Mouse (Mus musculus): ENCODE data around the gene Zcchc14. TPM values are rescaled to one million over a fixed set of nuclear protein-coding genes. Genes with fewer than 3 reads are reported as not detected.
A peak's percentile ranks its signal among the peaks of the same experiment; 100 is the strongest.

Gene Zcchc14
- polyA plus RNA-seq, 1 experiment from 2014 or later = 19.0 TPM

DNA sequence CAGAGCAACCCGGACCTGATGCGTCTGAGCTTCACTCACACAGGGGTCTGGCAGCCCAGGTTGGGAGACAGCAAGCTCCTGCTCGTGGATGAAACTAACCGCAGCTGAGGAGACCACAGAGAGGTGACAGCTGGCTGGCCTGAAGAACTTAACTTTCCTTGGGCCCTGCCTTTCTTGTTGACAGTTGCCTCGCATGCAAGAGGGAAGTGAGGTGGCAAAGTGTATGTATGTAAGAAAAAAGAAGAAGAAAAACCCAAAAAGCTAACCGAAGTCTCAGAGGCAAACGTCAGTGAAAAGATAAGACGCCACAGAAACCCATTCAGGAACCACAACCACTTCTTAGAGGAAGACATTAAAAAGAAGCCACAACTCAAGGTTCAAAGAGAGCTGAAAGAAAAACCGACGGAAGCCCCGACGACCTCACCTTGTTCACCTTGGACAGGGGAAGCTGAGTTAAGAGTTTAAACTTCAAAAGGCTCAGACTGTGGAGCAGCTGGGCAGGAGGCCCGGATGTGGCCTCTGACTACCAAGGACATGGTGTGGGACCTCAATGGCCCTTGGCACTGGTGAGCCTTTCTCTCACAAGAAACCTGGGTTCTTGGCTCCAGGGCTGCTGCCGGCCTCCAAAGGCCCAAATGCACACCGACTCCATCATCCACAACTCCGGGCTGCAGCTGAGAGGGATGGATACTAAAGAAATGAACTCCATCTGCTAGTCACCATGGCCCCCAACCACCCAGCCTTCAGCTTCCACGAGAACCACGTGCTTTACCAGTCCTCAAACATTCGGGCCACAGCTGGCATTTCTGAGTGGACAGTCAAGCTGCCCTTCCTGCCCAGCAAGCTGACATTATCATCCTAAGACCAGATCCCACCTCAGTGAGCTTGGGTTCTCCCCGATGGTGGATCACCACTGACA lies 2.1 kb downstream of the Zcchc14 start:
- Histone ChIP-seq H3K4me3 (ENCODE audit: low read depth, low read length) (peak overlapping the region; percentile 59), H3K4me1 (ENCODE audit: control insufficient read depth, insufficient read depth, low read length) (peaks cover 21% of the 10 kb centered on the region), H3K9ac (ENCODE audit: low read length) (peak overlapping the region; percentile 70), H3K36me3 (ENCODE audit: control insufficient read depth, insufficient read depth, low read length) (no peaks in the 10 kb centered on the region), H3K9me3 (ENCODE audit: control insufficient read depth, low read length) (no peaks in the 10 kb centered on the region), H3K4me2 (ENCODE audit: low read depth, severe bottlenecking) (peak overlapping the region; percentile 98), H3K27ac (replicated peaks; ENCODE audit: low read depth, low read length) (no peak overlapping the region), H3K27me3 (ENCODE audit: control insufficient read depth, insufficient read depth, low read length) (no peaks in the 10 kb centered on the region)
- no peak for ATAC-seq (ENCODE audit: insufficient number of reproducible peaks, low FRiP score, low TSS enrichment, low read depth)
- DNase-seq (ENCODE audit: low spot score) = no peak
- 71% methylated on average over 20 of the region's 20 CpGs for WGBS

DNA sequence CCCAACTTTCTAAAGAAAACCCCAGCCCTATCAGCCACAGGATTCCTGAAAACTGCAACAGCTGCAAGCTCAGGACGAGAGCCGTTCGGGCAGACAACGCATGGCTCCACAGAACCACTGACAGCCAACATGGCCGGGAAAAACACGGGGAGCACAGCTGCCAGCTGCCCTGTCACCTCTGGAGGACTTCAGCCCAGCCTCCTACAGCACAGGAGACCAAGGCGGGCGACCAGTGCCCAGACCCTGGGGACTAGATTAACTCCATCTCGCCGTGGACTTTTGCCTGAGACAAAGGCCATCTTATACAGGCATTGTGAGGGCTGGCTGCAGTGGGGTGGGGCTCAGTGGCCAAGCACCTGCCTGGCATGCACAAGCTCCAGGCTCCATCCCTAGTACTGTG lies 2.8 kb downstream of the Zcchc14 start:
- no peaks in the 10 kb centered on the region for H3K27me3 ChIP-seq (ENCODE audit: control insufficient read depth, insufficient read depth, low read length)
- no peak for DNase-seq (ENCODE audit: low spot score)
- H3K4me1 ChIP-seq (ENCODE audit: control insufficient read depth, insufficient read depth, low read length) = peaks cover 21% of the 10 kb centered on the region
- no peak overlapping the region for H3K27ac ChIP-seq (replicated peaks; ENCODE audit: low read depth, low read length)
- H3K9me3 ChIP-seq (ENCODE audit: control insufficient read depth, low read length) = no peaks in the 10 kb centered on the region
- peak overlapping the region; percentile 98 for H3K4me2 ChIP-seq (ENCODE audit: low read depth, severe bottlenecking)
- no peaks in the 10 kb centered on the region for H3K36me3 ChIP-seq (ENCODE audit: control insufficient read depth, insufficient read depth, low read length)
- no peak overlapping the region for H3K4me3 ChIP-seq (ENCODE audit: low read depth, low read length)
- peak overlapping the region; percentile 27; the same call in 1 of the 2 replicates for H3K9ac ChIP-seq (ENCODE audit: low read length)
- WGBS = 76% methylated on average over 10 of the region's 10 CpGs
- no peak for ATAC-seq (ENCODE audit: insufficient number of reproducible peaks, low FRiP score, low TSS enrichment, low read depth)

DNA sequence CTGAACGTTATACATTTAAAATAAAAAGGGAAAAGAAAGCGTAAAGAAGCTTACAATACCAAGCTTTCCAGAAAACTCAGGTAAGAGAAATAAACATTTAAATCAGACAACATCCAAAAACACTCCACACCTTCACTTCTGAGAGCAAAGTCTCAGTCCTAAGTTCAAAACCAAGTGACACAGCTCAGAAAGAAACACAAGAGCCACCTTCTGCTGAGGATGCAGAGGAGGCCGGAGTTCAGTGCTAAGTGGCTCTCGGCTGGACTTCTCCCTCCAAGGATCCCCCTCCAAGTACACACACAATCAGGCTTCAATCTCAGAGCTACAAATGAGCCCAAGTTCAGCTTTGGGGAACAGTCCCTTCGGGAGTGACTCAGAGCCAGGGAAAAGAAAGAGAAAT lies 3.3 kb downstream of the Zcchc14 start:
- H3K27me3 ChIP-seq (ENCODE audit: control insufficient read depth, insufficient read depth, low read length) = no peaks in the 10 kb centered on the region
- no peaks in the 10 kb centered on the region for H3K9me3 ChIP-seq (ENCODE audit: control insufficient read depth, low read length)
- H3K9ac ChIP-seq (ENCODE audit: low read length) = no peak overlapping the region
- H3K36me3 ChIP-seq (ENCODE audit: control insufficient read depth, insufficient read depth, low read length) = no peaks in the 10 kb centered on the region
- H3K27ac ChIP-seq (replicated peaks; ENCODE audit: low read depth, low read length) = no peak overlapping the region
- H3K4me3 ChIP-seq (ENCODE audit: low read depth, low read length) = no peak overlapping the region
- WGBS = 89% methylated on average over 5 of the region's 5 CpGs
- H3K4me2 ChIP-seq (ENCODE audit: low read depth, severe bottlenecking) = peak overlapping the region; percentile 98
- ATAC-seq (ENCODE audit: insufficient number of reproducible peaks, low FRiP score, low TSS enrichment, low read depth) (no peak), DNase-seq (ENCODE audit: low spot score) (no peak)
- peaks cover 21% of the 10 kb centered on the region for H3K4me1 ChIP-seq (ENCODE audit: control insufficient read depth, insufficient read depth, low read length)

DNA sequence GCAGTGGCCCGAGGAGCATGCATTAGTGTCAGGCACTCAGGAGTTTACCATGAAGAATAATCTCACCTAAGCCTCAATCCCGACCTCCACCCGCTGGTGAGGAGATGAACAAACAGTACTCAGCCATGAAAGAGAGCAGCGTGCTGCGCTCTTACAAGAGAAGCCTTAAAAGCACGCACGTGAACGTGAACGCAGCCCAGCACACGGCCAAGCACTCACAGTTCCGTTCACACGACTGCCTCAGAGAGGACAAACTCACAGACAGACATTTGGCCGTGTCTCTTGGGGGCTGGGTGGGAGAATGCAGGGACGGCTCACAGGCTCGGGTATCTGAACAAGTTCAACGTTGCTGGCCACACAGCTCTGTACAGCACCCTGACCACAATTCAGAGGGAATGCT lies 4.2 kb downstream of the Zcchc14 start:
- Histone ChIP-seq H3K9me3 (ENCODE audit: control insufficient read depth, low read length) (no peaks in the 10 kb centered on the region), H3K36me3 (ENCODE audit: control insufficient read depth, insufficient read depth, low read length) (no peaks in the 10 kb centered on the region), H3K27ac (replicated peaks; ENCODE audit: low read depth, low read length) (no peak overlapping the region), H3K27me3 (ENCODE audit: control insufficient read depth, insufficient read depth, low read length) (no peaks in the 10 kb centered on the region), H3K4me2 (ENCODE audit: low read depth, severe bottlenecking) (no peak overlapping the region), H3K9ac (ENCODE audit: low read length) (0 out of 2 replicates have a peak overlapping the region, but pooled peaks have one; percentile 7), H3K4me1 (ENCODE audit: control insufficient read depth, insufficient read depth, low read length) (peaks cover 18% of the 10 kb centered on the region), H3K4me3 (ENCODE audit: low read depth, low read length) (no peak overlapping the region)
- WGBS = 80% methylated on average over 16 of the region's 16 CpGs
- no peak for ATAC-seq (ENCODE audit: insufficient number of reproducible peaks, low FRiP score, low TSS enrichment, low read depth)
- DNase-seq (ENCODE audit: low spot score) = no peak

DNA sequence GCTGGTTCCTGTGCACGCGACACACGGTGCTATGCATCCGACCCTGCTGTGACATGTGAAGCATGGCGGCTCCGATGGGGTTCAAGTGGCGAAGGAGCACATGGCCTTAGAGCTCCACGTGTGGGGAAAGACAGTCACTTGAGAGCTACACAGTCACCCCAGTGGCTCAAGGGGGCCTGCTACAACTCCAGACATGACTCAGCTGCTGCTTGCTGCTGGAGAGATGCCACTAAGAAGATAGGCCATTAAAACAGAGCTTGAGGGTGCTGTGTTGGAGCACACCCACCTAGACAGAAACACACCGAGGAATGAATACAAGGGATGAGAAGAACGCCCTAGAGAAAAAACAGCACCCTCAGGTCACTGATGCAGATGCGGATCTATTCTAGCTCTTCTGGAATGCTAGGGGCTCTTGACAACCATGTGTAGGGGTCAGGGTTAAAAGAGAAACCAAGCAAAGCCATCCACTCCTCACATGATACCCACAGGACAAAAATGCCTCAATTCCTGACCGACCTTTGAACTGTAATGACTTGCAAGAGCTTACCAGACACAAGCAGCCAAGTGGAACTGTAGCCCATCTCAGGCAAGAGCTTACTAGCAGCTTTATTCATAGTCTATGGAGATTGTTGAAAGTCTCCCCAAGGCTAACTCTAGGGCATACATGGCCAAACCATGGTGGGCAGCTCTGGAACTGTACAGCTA lies 5.0 kb downstream of the Zcchc14 start:
- no peak for DNase-seq (ENCODE audit: low spot score)
- H3K4me1 ChIP-seq (ENCODE audit: control insufficient read depth, insufficient read depth, low read length) = peaks cover 18% of the 10 kb centered on the region
- H3K9ac ChIP-seq (ENCODE audit: low read length) = no peak overlapping the region
- no peak for ATAC-seq (ENCODE audit: insufficient number of reproducible peaks, low FRiP score, low TSS enrichment, low read depth)
- no peaks in the 10 kb centered on the region for H3K9me3 ChIP-seq (ENCODE audit: control insufficient read depth, low read length)
- no peaks in the 10 kb centered on the region for H3K36me3 ChIP-seq (ENCODE audit: control insufficient read depth, insufficient read depth, low read length)
- WGBS = 92% methylated on average over 12 of the region's 12 CpGs
- H3K4me2 ChIP-seq (ENCODE audit: low read depth, severe bottlenecking) = no peak overlapping the region; the same call in 1 of the 2 replicates
- no peak overlapping the region for H3K27ac ChIP-seq (replicated peaks; ENCODE audit: low read depth, low read length)
- H3K27me3 ChIP-seq (ENCODE audit: control insufficient read depth, insufficient read depth, low read length) = no peaks in the 10 kb centered on the region
- no peak overlapping the region for H3K4me3 ChIP-seq (ENCODE audit: low read depth, low read length)

DNA sequence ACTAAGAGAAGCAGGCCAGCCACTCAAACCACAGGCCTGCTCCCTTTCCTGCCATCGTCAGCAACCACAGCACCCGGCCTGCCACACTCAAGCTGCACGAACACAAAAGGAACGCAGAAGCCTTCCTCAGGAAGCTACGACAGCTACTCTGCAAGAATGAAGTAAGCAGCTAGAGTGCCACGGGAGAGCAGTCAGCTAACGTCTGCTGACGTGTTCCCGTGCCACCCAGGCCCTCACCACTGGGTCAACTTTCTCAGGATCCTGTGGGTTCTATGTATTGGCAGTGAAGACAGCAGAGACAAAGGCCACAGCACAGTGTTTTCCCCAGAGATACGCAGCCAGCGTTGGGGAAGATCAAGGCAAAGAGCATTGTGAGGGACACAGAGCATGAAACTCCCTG lies 9.3 kb downstream of the Zcchc14 start:
- H3K4me2 ChIP-seq (ENCODE audit: low read depth, severe bottlenecking) = no peak overlapping the region
- no peaks in the 10 kb centered on the region for H3K4me1 ChIP-seq (ENCODE audit: control insufficient read depth, insufficient read depth, low read length)
- no peak overlapping the region for H3K27ac ChIP-seq (replicated peaks; ENCODE audit: low read depth, low read length)
- no peak overlapping the region for H3K4me3 ChIP-seq (ENCODE audit: low read depth, low read length)
- no peak for DNase-seq (ENCODE audit: low spot score)
- no peak overlapping the region for H3K9ac ChIP-seq (ENCODE audit: low read length)
- H3K9me3 ChIP-seq (ENCODE audit: control insufficient read depth, low read length) = no peaks in the 10 kb centered on the region
- ATAC-seq (ENCODE audit: insufficient number of reproducible peaks, low FRiP score, low TSS enrichment, low read depth) = no peak
- 87% methylated on average over 11 of the region's 11 CpGs for WGBS
- H3K36me3 ChIP-seq (ENCODE audit: control insufficient read depth, insufficient read depth, low read length) = no peaks in the 10 kb centered on the region
- no peaks in the 10 kb centered on the region for H3K27me3 ChIP-seq (ENCODE audit: control insufficient read depth, insufficient read depth, low read length)

DNA sequence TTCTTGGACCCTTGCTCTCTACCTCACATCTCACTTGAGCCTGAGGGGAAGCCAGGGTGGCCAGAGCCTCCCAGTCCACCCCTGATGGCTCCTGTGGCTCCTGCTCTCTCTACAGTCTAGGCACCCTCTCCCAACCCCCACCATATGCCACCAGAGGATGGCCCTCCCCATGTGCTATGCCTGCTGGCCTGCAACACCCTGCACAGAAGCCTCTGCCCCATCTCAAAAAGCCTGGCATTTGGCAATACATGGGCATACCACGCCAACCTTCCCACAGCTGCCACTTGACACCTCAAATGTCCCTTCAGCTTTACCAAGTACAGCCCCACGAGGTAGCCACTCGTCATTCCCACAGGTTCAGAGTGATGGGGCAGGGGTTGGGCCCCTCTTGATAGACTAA lies 9.9 kb downstream of the Zcchc14 start:
- ATAC-seq (ENCODE audit: insufficient number of reproducible peaks, low FRiP score, low TSS enrichment, low read depth) (no peak), DNase-seq (ENCODE audit: low spot score) (no peak)
- Histone ChIP-seq H3K4me1 (ENCODE audit: control insufficient read depth, insufficient read depth, low read length) (no peaks in the 10 kb centered on the region), H3K27ac (replicated peaks; ENCODE audit: low read depth, low read length) (no peak overlapping the region), H3K9ac (ENCODE audit: low read length) (no peak overlapping the region), H3K27me3 (ENCODE audit: control insufficient read depth, insufficient read depth, low read length) (no peaks in the 10 kb centered on the region), H3K4me3 (ENCODE audit: low read depth, low read length) (no peak overlapping the region), H3K36me3 (ENCODE audit: control insufficient read depth, insufficient read depth, low read length) (no peaks in the 10 kb centered on the region), H3K4me2 (ENCODE audit: low read depth, severe bottlenecking) (no peak overlapping the region), H3K9me3 (ENCODE audit: control insufficient read depth, low read length) (no peaks in the 10 kb centered on the region)
- WGBS = 71% methylated on average over 3 of the region's 3 CpGs

DNA sequence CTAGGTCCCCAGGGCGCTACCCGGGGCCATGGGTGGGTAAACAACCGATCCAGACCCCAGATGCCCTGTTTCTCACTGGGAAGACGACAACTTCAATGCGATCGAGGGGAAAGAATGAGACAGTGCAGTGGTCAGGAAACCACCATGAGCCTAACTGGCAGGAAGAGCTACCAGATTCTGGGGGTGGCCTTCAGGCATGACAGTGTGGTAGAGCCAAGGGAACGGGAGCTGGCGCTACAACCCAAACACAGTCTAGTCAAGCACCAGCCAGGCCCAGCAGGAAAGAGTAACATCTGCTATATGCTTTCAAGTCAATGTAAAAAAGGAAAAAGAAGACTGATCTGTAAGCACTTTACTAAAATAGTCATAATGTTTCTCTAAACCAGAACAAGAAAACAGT lies 16.5 kb downstream of the Zcchc14 start:
- no peaks in the 10 kb centered on the region for H3K36me3 ChIP-seq (ENCODE audit: control insufficient read depth, insufficient read depth, low read length)
- 0 out of 2 replicates have a peak, but pooled peaks cover 3% of the 10 kb centered on the region for H3K4me1 ChIP-seq (ENCODE audit: control insufficient read depth, insufficient read depth, low read length)
- no peak overlapping the region for H3K4me3 ChIP-seq (ENCODE audit: low read depth, low read length)
- DNase-seq (ENCODE audit: low spot score) = no peak
- WGBS = 85% methylated on average over 8 of the region's 8 CpGs
- no peak for ATAC-seq (ENCODE audit: insufficient number of reproducible peaks, low FRiP score, low TSS enrichment, low read depth)
- H3K9me3 ChIP-seq (ENCODE audit: control insufficient read depth, low read length) = no peaks in the 10 kb centered on the region
- H3K27ac ChIP-seq (replicated peaks; ENCODE audit: low read depth, low read length) = no peak overlapping the region
- no peak overlapping the region for H3K9ac ChIP-seq (ENCODE audit: low read length)
- no peak overlapping the region for H3K4me2 ChIP-seq (ENCODE audit: low read depth, severe bottlenecking)
- H3K27me3 ChIP-seq (ENCODE audit: control insufficient read depth, insufficient read depth, low read length) = no peaks in the 10 kb centered on the region

Measured in limb, embryonic 11.5 days (tissue).